Mouse (Mus musculus) layer of hippocampus, postnatal 36 days (tissue): ENCODE measurements at regions not wholly inside any gene's neighbourhood (a gene's known extent, or its start where the extent isn't known, plus 50 kb on each side); places are given as distances from the start of the nearest gene placed in this dataset.
"Not testable (repeated sequence)": the region's sequence is repeated elsewhere in the genome, so short reads cannot be mapped to it uniquely, and the experiment has no call there.

Experiments used
- DNase-seq, 2 experiments: peaks; one replicate each; pipeline ENCODE4 v3.0.0; 2022

- DNase-seq: no peak
Measured at GRCm38 (mm10) chr1:35200656-35201055, 350.9 kb downstream of the Plekhb2 start.

GRCm38 (mm10) chr1:35201083-35201879 is 351.5 kb downstream of the Plekhb2 start:
- peak in 1 of 2 experiments; percentile 11 for DNase-seq

DNA sequence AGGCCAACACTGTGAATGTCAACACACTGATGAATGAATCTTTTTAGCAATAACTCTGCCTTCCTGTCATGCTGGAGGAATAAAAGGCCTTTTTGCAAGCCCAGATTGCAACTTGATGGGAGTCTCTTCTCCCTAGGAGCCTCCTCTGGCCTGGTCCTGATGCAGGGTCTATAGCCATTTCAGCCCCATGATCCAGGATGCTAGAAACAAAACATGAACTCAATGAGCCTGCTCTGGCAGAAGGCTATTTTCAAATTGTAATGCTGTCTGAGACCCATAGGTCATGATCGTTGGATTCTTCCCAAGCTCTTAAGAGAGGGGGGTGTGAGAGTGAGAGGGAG is 352.1 kb downstream of the Plekhb2 start:
- no peak for DNase-seq

GRCm38 (mm10) chr1:35202551-35202950 is 352.8 kb downstream of the Plekhb2 start:
- DNase-seq: peak; percentile 73 to 75

DNA sequence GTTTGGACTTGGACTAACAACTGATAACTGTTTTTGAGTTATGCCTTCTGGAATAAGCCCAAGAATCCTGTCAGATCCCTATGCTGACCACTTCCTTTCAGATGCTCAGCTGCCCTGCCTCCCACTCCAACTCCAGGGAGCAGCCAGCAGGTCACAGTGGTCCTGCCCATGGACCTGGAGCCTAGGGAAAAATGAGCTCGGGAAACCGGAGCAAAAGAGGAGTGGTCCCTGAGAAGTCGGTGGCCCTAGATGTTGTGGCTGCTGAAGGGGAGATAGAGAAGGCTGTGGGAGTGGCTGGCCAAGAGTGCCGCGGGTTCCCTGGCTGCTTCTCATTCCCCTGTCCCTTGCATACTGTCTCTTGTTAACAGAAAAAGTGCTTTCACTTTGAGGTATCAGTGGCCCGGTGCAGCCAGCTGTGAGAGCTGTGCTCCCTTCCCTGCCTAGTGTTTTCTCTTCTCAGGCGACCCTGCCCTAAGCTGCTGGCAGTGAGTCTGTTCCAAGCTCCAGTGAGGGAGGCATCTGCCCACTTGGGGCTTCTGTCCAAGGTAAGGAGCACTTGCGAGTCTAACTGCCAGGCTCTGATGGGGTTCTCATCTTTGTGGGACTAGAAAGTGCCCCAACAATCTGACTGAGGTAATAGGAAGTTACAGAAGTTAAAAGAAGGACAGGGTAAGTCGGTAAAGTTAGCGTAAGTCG is 357.2 kb downstream of the Plekhb2 start:
- no peak for DNase-seq

GRCm38 (mm10) chr1:35212111-35212891 is 362.5 kb downstream of the Plekhb2 start:
- no peak for DNase-seq

DNA sequence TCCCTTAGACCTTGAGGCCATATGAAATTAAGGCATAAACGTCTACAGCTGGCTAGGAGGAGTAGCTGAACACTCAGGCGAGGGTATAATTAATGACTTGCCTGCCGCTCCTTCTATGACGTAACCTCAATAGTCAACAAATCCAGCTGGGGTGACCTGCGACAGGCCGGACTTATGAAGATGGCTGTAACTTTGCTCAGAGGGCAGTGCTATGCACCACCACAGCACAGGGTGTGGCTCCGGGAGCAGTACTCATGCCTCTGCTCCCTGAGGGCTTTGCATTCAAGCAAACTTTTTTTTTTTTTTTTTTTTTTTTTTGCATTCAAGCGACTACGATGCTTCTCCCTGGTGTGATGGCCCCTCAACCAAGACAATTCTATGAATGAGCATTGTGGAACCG is 364.1 kb downstream of the Plekhb2 start:
- no peak for DNase-seq

DNA sequence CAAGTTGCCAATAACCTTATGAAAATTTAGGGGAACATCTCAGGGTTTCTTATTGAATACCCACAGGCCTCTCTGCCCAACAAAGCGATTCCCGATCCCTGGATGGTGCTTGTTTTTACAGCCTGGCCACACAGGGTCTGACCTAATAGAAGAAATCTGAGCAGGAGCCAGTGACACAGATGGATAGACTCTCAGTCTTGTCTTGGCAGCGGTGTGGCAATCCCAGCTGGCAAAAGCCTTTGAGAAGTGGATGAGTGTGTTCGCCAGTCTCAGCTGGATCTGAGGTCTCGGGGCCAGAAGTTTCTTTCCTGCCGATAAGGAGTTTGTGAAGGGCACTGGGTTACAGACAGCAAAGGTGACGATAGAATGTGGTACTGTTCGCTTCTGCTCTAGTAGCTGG is 366.6 kb downstream of the Plekhb2 start:
- no peak for DNase-seq

DNA sequence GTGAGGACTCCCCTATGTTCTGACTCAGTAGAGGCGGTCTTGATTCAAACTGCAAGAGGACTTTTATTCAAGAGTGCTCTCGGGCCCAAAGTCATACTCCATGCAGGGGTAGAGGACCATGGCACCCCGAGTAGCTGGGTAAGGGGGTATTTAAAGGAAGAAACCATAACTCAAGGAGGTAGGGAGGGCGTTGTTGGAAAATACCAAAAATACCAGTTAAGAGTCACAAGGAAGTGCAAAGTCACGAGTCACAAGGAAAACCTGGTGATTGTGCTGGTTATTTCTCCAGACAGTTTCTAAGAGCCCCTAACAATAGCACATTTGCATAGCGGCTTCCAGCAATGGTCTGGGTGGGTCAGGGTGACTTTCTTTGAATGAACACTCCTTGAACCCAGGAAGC is 370.4 kb downstream of the Plekhb2 start:
- DNase-seq: not testable (repeated sequence)

- no peak for DNase-seq
Measured at GRCm38 (mm10) chr1:35220751-35221150, 371.0 kb downstream of the Plekhb2 start.

GRCm38 (mm10) chr1:35232592-35232991 is 382.8 kb downstream of the Plekhb2 start:
- DNase-seq: no peak

DNA sequence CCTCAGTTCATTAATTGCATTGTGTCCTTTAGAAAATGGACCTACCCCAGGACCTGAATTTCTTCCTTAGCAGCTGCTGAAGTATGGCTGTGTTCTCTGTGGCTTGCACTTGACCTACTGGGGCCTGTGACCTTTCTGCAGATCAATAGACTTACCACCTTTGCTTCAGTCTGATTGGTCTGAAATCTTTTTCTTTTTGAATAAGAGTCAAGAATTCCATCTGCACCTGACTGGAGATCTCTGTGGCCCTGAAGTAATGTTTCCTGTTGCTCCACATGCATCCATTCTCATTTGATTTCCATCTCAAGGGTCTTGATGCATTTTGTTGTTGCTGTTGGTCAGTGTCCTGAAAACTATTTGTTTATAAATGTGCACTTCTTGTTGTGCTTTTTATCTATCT is 388.4 kb downstream of the Plekhb2 start:
- no peak for DNase-seq

DNA sequence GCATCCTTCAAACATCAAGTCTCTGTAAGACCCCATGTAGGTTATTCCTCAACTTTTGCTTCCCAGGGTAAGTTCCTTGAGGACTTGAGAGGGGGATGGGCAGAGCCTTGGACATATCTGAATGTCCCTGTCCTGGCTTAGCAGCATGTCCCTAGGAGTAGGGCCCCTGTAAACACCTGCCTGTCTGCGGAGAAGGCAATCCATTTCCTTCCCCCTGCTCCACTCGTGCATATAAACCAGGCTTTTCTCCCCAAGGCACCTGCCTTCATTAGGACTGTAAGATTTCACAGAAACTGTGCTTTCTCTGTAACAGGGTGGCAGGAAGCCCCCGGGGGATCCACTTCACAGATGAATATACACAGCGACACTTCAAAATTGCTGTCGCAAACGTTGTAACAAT is 393.1 kb downstream of the Plekhb2 start:
- DNase-seq: no peak

DNA sequence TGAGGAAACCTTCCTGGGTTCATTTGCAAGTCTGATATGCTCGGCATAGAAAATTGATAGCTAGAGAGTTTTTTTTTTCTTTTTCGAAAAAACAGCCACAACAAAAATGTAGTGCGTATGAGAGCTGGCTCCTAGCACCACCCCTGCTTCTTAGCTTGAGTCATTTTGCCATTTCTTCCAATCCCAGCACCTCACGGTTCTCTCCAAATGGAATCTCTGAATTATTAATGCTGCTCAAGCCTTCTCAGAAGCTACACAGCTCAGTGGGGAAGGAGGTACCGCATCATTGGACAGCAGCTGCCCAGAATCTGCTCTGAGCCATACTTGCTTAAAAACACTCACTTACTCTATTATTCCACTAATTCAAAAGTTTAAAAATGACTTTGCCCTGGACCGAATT is 393.6 kb downstream of the Plekhb2 start:
- no peak for DNase-seq

DNA sequence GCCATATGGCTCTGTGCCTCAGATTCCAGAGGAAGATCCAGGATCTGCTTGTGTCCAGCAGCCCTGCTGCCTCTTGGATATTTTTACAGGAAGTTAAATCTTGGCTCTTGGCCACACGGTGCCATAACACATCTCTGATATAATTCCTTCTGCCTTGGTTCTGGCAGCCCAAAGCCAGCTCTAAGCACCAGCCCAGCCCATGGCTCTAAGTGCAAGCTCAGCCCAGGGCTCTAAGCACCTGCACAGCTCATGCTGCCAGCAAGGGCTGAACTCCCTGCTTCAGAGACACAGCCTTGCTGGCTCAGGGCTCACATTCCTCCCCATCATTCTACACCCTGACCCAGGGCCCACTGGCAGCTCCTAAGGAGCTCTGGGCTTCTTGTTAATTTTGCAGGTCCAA is 415.3 kb downstream of the Plekhb2 start:
- no peak for DNase-seq

GRCm38 (mm10) chr1:35266626-35267025 is 416.9 kb downstream of the Plekhb2 start:
- DNase-seq: no peak

- DNase-seq: no peak
Measured at GRCm38 (mm10) chr1:35267883-35268282, 418.1 kb downstream of the Plekhb2 start.

DNA sequence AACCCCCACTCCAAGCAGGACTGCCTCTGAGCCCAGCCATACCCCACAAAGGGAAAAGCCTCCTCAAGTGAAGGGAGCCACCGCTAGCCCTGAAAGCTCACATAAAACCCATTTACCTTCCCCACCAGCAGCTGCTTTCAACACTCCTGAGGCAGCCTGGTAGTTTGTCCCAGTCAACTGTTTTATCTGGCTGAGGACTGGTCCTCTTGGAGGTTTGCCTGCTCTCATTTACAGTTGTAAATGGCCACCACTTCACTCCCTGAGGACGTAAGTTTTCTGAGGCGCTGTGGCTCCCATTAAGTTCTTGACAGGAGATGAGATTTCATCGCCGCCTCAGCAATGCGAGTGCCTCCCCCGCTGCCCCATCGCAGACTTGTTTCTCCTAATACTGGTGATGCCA is 425.2 kb downstream of the Plekhb2 start:
- no peak for DNase-seq
